Mouse (Mus musculus) forebrain, embryonic 11.5 days (tissue): ENCODE measurements around the gene Padi6. TPM values are rescaled to one million over a fixed set of nuclear protein-coding genes. Genes with fewer than 3 reads are reported as not detected.

Source experiments
- ATAC-seq: fragments of 200-750 bp; cut with Nextera tagmentation; replicated peaks from 2 replicates; pipeline ENCODE4 v1.8.0; 2017; ENCODE audit warnings: moderate TSS enrichment; ENCODE audit not compliant: low FRiP score
- DNase-seq: peaks from one replicate; pipeline ENCODE4 v3.0.0-alpha.2; 2017; ENCODE audit warnings: low spot score
- H3K27ac ChIP-seq: fragments of 300-500 bp; sonication (generic); 2 replicates; pipeline ENCODE4 v1.5.1; 2014; ENCODE audit warnings: low read depth, low read length
- H3K27me3 ChIP-seq: fragments of 300-500 bp; sonication (generic); 2 replicates; pipeline ENCODE4 v1.6.1; 2014; ENCODE audit warnings: mild to moderate bottlenecking, low read length, mixed read lengths; ENCODE audit not compliant: control insufficient read depth, insufficient read depth
- H3K36me3 ChIP-seq: fragments of 300-500 bp; sonication (generic); 2 replicates; pipeline ENCODE4 v1.6.1; 2014; ENCODE audit warnings: mild to moderate bottlenecking, low read length, moderate library complexity, mixed read lengths; ENCODE audit not compliant: control insufficient read depth, insufficient read depth
- H3K4me1 ChIP-seq: fragments of 300-500 bp; sonication (generic); replicated peaks from 2 replicates; pipeline ENCODE4 v1.6.1; 2014; ENCODE audit warnings: low read length, mixed read lengths; ENCODE audit not compliant: control insufficient read depth, insufficient read depth
- H3K4me2 ChIP-seq: fragments of 300-500 bp; sonication (generic); 2 replicates; pipeline ENCODE4 v1.6.1; 2014; ENCODE audit warnings: low read depth, mild to moderate bottlenecking, low read length, moderate library complexity, mixed read lengths; ENCODE audit not compliant: severe bottlenecking
- H3K4me3 ChIP-seq: fragments of 300-500 bp; sonication (generic); 2 replicates; pipeline ENCODE4 v1.5.1; 2014; ENCODE audit warnings: low read depth, low read length
- H3K9ac ChIP-seq: fragments of 300-500 bp; sonication (generic); 2 replicates; pipeline ENCODE4 v1.6.1; 2014; ENCODE audit warnings: low read length
- H3K9me3 ChIP-seq: fragments of 300-500 bp; sonication (generic); 2 replicates; pipeline ENCODE4 v1.6.1; 2016; ENCODE audit warnings: low read length, mixed read lengths; ENCODE audit not compliant: control insufficient read depth
- WGBS: fragments of 180-500 bp; shearing (Covaris S2); extraction: QIAGEN DNeasy Blood & Tissue Kit; methylation state at CpG from one replicate; pipeline ENCODE4 v1.1.7; 2014; 5-methylcytosine and 5-hydroxymethylcytosine counted together
- polyA plus RNA-seq: library from polyadenylated mRNA; unstranded; fragments of >200 nt; fragmentation: Nextera tagmentation; extraction: Ambion mirVana; gene quantifications from 2 replicates; pipeline ENCODE4 v1.2.1, GENCODE M21; 2014

Padi6 gene
- polyA plus RNA-seq, 1 experiment from 2014 or later, result 0.08 TPM

DNA sequence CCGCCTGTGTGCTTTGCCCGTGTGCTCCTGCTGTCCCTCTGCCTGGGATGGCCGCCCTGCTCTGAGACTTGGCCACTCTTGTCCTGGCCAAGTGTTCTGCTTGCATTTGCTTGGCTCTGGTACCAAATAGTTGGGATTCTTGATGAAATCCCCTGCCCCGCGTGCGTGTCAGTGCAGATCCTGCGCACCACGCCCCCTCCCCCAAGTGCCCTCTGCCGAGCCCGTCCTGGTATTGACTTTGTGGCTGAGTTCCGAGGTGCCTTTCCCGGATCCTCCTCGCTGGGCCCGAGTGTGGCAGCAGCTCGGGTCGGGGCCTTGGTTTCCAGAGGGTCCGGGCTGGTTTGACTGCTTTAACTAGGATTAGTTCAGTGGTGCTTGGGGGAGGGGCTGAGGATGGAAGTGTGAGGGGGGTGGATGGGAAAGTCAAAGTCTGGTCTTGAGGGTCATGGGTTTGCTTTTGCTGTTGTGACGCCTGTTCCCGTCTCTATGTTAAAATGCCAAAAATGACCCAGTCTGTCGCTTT lies 20.4 kb downstream of the Padi6 start:
- peaks cover 33% of the 10 kb centered on the region for H3K36me3 ChIP-seq

DNA sequence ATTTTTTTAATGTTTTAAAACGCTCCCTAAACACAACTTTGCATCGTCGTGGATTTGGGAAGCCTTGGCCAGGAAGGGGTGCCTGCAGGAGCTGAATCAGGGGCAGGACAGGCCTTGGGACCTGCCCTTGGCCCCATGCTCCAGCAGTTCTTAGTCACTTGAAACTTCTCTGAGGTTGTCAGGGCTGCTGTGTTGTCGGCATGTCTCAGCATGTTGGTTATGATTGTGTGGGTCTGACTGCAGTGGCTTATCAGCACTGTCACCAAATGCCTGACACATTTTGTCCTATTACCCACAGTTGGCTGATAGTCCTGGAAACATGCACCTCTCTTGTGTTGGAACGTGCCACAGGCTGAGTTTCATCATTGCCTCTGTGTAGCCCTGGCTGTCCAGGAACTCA lies 22.4 kb downstream of the Padi6 start:
- Histone ChIP-seq H3K27ac (no peak overlapping the region), H3K36me3 (peaks cover 50% of the 10 kb centered on the region), H3K9me3 (no peaks in the 10 kb centered on the region), H3K27me3 (no peaks in the 10 kb centered on the region), H3K9ac (no peak overlapping the region), H3K4me3 (no peak overlapping the region), H3K4me1 (no peaks in the 10 kb centered on the region), H3K4me2 (no peak overlapping the region)
- 90% methylated on average over 5 of the region's 5 CpGs for WGBS
- ATAC-seq (no peak), DNase-seq (no peak)

More for the DNA sequence above, 20.4 kb downstream of the Padi6 start:
- Histone ChIP-seq H3K9me3 (no peaks in the 10 kb centered on the region), H3K4me3 (no peak overlapping the region), H3K4me2 (no peak overlapping the region), H3K27ac (no peak overlapping the region), H3K4me1 (no peaks in the 10 kb centered on the region), H3K27me3 (no peaks in the 10 kb centered on the region), H3K9ac (no peak overlapping the region)
- WGBS, result 88% methylated on average over 20 of the region's 20 CpGs
- ATAC-seq, result no peak
- no peak for DNase-seq

DNA sequence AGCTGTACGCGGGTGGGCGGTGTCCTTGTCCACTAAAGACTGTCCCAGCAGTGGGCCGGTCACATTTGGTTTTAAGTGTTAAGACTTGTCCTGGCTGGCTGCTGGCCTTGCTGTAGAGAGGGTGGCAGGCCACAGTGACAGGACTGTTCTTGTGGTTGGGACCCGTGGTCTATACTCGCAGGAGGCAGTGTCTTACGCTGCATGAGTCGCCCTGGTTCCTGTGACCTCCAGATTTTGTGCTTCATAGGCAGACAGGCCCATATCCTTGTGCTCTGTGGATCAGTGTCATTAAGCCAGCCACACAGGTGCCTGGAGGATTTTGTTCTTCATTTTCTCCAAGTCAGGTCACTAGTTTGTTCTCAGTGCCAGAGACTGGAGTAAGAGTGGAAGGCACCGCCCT lies 24.0 kb downstream of the Padi6 start:
- Histone ChIP-seq H3K27me3 (no peaks in the 10 kb centered on the region), H3K36me3 (peaks cover 60% of the 10 kb centered on the region), H3K9ac (no peak overlapping the region), H3K4me1 (peaks cover 4% of the 10 kb centered on the region; the same call in 1 of the 2 replicates), H3K4me3 (no peak overlapping the region), H3K4me2 (no peak overlapping the region), H3K27ac (no peak overlapping the region), H3K9me3 (no peaks in the 10 kb centered on the region)
- no peak for ATAC-seq
- 95% methylated on average over 9 of the region's 9 CpGs for WGBS
- DNase-seq, result no peak

DNA sequence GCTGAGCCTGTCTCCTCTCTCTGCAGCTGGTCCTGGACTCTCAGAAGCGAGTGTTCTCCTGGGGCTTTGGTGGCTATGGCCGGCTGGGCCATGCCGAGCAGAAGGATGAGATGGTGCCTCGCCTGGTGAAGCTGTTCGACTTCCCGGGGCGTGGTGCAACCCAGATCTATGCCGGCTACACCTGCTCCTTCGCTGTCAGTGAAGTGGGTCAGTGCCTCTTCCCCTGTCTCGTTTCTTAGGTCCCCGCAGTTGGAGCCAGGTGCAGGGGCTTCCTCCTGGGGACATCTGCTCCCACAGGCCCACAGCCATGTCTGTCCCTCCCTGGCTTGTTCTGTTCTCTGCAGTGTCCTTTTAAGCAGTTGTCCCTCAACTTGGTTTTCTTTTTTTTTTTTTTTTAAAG lies 25.4 kb downstream of the Padi6 start:
- Histone ChIP-seq H3K4me3 (no peak overlapping the region), H3K4me2 (no peak overlapping the region), H3K36me3 (peaks cover 69% of the 10 kb centered on the region), H3K27me3 (no peaks in the 10 kb centered on the region), H3K27ac (no peak overlapping the region), H3K9ac (no peak overlapping the region), H3K9me3 (no peaks in the 10 kb centered on the region), H3K4me1 (peaks cover 8% of the 10 kb centered on the region; the same call in 1 of the 2 replicates)
- 95% methylated on average over 11 of the region's 11 CpGs for WGBS
- ATAC-seq (no peak), DNase-seq (no peak)

DNA sequence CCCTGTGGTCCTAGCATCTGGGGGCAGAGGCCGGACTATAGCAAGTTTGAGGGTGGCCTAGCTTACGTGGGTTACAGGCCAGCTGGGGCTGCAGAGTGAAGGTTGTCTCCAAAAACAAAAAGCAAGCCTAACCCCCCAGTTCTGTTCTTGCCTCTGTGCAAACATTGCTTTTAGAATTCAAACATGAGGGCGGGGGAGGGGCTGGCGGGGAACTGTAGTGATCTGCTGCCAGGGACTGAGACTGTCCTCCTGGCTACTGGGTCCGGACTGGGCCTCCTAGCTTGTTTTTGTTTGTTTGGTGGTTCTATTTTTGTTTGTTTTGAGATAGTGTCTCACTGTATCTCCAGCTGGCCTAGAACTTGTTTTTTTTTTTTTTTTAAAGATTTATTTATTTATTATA lies 27.9 kb downstream of the Padi6 start:
- no peak overlapping the region for H3K4me3 ChIP-seq
- H3K36me3 ChIP-seq, result peaks cover 66% of the 10 kb centered on the region
- no peaks in the 10 kb centered on the region for H3K27me3 ChIP-seq
- no peak overlapping the region for H3K27ac ChIP-seq
- 89% methylated on average over 5 of the region's 5 CpGs for WGBS
- no peak overlapping the region for H3K9ac ChIP-seq
- H3K9me3 ChIP-seq, result no peaks in the 10 kb centered on the region
- H3K4me2 ChIP-seq, result no peak overlapping the region
- peaks cover 8% of the 10 kb centered on the region; the same call in 1 of the 2 replicates for H3K4me1 ChIP-seq
- no peak for ATAC-seq
- DNase-seq, result no peak

DNA sequence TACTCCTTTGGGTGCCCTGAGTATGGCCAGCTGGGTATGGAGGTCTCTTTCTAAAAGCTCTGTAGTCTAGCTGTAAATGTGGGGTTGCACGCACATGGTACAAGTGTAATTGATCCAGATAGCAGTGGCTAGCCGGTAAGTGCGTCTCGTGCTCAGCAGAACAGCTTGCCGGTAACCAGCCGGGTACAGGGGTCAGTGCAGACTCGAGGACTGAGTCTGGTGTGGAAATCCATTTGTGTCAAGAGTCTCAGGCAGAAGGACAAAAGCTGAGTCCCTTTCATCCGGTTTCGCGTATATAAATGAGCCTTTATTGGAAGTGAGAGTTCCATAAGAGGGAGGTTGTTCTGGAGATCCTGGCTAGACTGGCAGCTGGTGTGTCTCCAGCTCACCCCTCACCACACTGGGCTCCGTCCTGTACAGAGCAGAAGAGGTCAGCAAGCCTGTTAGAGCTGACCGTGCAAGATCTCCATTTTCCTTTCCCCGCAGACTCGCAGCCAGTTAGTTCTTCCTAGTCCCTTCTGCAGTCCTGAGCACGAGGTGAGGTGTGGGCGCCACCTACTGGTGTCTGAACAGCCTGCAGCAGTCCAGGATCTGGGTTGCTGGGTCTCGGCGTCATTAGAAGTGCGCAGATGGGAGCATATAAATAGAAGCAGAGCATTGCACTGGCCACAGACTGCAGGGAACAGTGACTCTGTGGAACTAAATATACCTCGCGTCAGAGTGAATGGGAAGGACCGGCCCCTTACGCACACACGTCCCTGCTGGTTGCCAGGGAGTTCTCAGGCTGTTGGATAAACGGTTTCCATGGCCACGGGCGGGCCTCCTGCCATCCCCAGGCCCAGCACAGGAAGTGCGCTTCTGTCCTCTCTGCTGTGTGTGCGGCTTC lies 28.7 kb downstream of the Padi6 start:
- Histone ChIP-seq H3K27me3 (no peaks in the 10 kb centered on the region), H3K9me3 (no peaks in the 10 kb centered on the region), H3K36me3 (peaks cover 71% of the 10 kb centered on the region), H3K27ac (0 out of 2 replicates have a peak overlapping the region, but pooled peaks have one; percentile 31), H3K4me3 (no peak overlapping the region), H3K4me1 (peaks cover 8% of the 10 kb centered on the region; the same call in 1 of the 2 replicates), H3K4me2 (no peak overlapping the region), H3K9ac (no peak overlapping the region)
- 56% methylated on average over 29 of the region's 29 CpGs for WGBS
- peak; percentile 91 for DNase-seq
- peak; percentile 71 for ATAC-seq

DNA sequence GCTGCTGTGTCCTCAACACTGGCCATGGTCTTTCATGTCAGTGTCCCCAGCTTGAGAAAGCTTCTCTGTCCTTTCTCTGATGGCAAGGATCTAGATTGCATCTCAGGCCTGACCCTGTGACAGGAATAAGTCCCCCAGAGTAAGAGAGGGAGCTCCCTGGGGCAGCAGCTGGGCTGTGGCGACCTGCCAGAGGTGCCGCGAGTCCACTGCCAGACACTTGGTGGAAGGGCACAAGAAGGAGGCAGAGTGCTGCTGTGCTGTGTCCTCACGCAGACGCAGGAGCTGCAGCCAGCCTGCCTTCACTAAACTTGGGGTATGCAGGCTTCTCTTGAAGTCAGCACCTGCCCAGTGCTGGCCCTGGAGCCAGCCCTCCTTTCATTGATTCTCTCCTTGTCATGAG lies 31.1 kb downstream of the Padi6 start:
- DNase-seq (no peak), ATAC-seq (no peak)
- no peak overlapping the region for H3K27ac ChIP-seq
- H3K4me1 ChIP-seq, result peaks cover 8% of the 10 kb centered on the region
- H3K4me2 ChIP-seq, result no peak overlapping the region
- no peaks in the 10 kb centered on the region for H3K9me3 ChIP-seq
- H3K9ac ChIP-seq, result no peak overlapping the region
- H3K36me3 ChIP-seq, result peaks cover 57% of the 10 kb centered on the region
- 94% methylated on average over 5 of the region's 5 CpGs for WGBS
- no peaks in the 10 kb centered on the region for H3K27me3 ChIP-seq
- no peak overlapping the region for H3K4me3 ChIP-seq

DNA sequence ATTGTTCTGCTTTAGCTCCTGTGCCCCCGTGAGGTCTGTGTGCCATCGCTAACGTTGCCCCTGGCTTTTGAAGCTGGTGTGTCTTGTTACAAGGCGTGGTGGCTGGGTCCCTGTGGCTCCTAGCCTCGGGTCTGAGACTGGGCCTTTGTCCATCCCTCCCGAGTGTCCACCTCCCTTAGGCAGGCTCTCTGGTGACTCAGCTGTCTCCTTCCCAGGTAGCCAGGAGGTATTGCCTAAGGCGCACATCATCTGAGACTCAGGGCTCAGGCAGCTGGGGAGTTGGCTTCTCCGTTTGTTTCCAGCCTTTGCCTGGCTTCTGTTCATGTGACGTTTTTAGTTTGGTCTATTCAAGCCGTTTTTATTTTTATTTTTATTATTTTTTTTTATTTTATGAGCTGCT lies 31.7 kb downstream of the Padi6 start:
- ATAC-seq (no peak), DNase-seq (no peak)
- Histone ChIP-seq H3K4me2 (no peak overlapping the region), H3K9ac (no peak overlapping the region), H3K27ac (no peak overlapping the region), H3K36me3 (peaks cover 53% of the 10 kb centered on the region), H3K4me1 (peaks cover 8% of the 10 kb centered on the region), H3K27me3 (no peaks in the 10 kb centered on the region), H3K9me3 (no peaks in the 10 kb centered on the region), H3K4me3 (no peak overlapping the region)
- WGBS, result 82% methylated on average over 10 of the region's 10 CpGs
